Mouse (Mus musculus): ENCODE data around the gene Mab21l2. TPM values are rescaled to one million over a fixed set of nuclear protein-coding genes. Genes with fewer than 3 reads are reported as not detected.

Mab21l2 gene
- polyA plus RNA-seq, 1 experiment from 2014 or later = 222 TPM

DNA sequence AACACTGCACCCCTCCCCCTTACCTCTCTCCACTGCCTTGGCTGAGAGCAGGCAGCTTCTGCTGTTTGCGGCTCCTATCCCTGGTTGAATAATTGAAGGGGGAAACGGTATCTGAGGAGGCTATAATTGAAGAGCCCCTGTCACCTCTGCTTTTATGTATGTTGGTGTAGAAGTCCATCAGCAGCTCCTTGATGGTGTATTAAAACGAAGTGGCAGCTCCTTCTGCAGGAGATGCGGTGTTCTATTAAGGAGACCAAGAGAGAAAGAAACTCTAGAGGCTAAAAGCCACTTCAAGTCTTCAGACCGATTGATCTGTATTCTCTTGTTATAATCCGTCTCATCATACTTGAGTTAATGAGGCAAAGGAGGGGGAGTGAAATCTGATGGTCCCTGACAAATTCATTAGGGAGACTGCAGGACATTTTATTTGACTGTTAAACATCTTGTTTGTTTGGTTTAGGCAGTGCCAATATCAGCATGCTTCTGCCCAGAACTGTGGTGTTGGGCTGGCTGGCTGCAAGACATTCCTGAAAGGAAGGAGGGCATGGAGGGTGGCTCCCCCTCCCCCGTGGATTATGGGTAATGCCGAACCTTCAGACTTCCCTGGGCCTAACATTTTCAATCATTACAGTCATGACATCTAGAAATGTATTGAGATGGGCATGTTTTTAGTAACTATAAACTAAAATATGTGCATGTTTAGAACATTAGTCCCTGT lies 2.7 kb upstream of the Mab21l2 start:
- Histone ChIP-seq H3K4me3 (peak overlapping the region; percentile 27), H3K9me3 (replicated peaks) (no peaks in the 10 kb centered on the region), H3K36me3 (no peaks in the 10 kb centered on the region), H3K27ac (peak overlapping the region; percentile 87), H3K27me3 (peaks cover 11% of the 10 kb centered on the region), H3K4me1 (peaks cover 22% of the 10 kb centered on the region), H3K4me2 (replicated peaks) (peak overlapping the region; percentile 57), H3K9ac (peak overlapping the region; percentile 60)
- peak; percentile 42; the same call in 1 of the 2 replicates for ATAC-seq (ENCODE audit: low FRiP score)
- WGBS = 7% methylated on average over 8 of the region's 8 CpGs

DNA sequence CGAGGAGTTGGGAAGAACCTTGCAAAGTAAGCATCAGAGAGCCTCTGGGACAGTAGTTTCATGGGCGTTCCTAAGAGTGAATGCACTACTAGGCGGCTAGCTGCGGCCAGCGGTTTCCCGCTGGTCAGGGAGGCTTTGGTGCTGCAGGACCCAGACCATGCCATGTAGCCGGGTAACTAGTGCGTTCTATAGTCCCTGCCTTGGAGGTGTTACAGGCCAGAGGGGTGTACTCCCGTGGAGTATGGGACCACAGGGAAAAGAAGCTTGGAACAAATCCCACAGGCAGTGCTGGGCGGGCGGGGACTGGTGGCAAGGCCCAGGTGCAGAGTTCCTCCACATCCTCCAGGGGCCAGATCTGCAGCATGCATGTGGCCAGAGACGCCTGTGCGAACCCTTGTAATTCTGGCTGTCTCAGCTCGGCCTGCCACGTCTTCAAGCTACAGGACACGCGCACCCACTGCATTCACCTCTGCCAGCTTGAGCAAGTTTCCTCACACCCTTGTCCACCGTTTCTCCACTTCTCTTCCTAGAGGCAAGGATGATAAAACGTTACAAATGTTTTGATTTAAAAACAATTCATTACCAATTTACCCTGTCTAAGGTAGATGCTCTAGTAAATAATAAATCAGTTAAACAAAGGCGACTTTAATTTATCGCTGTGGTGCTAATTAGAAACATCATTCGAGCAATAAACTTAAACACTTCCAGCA lies 2.0 kb upstream of the Mab21l2 start:
- WGBS = 3% methylated on average over 22 of the region's 22 CpGs
- peak overlapping the region; percentile 27 for H3K4me3 ChIP-seq
- peak; percentile 44; the same call in 1 of the 2 replicates for ATAC-seq (ENCODE audit: low FRiP score)
- H3K9ac ChIP-seq = peak overlapping the region; percentile 60
- no peaks in the 10 kb centered on the region for H3K36me3 ChIP-seq
- no peaks in the 10 kb centered on the region for H3K9me3 ChIP-seq (replicated peaks)
- H3K4me2 ChIP-seq (replicated peaks) = peak overlapping the region; percentile 57
- peaks cover 11% of the 10 kb centered on the region for H3K27me3 ChIP-seq
- H3K27ac ChIP-seq = peak overlapping the region; percentile 87
- peaks cover 22% of the 10 kb centered on the region for H3K4me1 ChIP-seq

DNA sequence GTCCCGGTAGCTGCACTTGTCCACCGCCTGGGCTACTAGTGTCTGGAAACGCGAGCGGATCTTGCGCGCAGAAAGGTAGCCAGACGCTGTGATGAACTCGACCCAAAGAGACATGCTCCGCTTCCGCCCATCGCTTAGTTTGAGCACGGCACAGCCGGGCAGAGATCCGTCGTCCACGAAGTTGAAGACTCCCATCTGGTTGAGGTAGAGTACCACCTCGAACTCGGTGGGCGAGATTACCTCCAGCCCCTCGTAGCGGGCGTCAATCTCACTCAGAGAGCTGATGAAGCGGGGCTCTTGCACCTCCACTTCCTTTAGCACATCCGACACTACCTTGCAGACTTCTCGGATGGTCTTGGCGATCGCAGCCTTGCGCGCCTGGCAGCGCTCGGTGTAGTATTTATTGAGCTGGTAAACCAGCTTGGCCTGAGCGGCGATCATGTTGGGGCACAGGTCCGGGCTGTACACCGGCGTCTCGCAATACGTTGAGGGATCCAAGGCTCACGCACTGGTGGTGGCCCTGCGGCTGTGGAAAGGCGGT lies 1.1 kb downstream of the Mab21l2 start:
- peak overlapping the region; percentile 97 for H3K27ac ChIP-seq
- 0 out of 2 replicates have a peak, but pooled peaks have one; percentile 7 for ATAC-seq (ENCODE audit: low FRiP score)
- H3K9ac ChIP-seq = peak overlapping the region; percentile 89
- H3K36me3 ChIP-seq = no peaks in the 10 kb centered on the region
- H3K4me2 ChIP-seq (replicated peaks) = peak overlapping the region; percentile 67
- H3K4me1 ChIP-seq = peaks cover 22% of the 10 kb centered on the region
- WGBS = under 1% methylated on average over 42 of the region's 42 CpGs
- H3K27me3 ChIP-seq = peaks cover 11% of the 10 kb centered on the region
- no peaks in the 10 kb centered on the region for H3K9me3 ChIP-seq (replicated peaks)
- peak overlapping the region; percentile 62 for H3K4me3 ChIP-seq

DNA sequence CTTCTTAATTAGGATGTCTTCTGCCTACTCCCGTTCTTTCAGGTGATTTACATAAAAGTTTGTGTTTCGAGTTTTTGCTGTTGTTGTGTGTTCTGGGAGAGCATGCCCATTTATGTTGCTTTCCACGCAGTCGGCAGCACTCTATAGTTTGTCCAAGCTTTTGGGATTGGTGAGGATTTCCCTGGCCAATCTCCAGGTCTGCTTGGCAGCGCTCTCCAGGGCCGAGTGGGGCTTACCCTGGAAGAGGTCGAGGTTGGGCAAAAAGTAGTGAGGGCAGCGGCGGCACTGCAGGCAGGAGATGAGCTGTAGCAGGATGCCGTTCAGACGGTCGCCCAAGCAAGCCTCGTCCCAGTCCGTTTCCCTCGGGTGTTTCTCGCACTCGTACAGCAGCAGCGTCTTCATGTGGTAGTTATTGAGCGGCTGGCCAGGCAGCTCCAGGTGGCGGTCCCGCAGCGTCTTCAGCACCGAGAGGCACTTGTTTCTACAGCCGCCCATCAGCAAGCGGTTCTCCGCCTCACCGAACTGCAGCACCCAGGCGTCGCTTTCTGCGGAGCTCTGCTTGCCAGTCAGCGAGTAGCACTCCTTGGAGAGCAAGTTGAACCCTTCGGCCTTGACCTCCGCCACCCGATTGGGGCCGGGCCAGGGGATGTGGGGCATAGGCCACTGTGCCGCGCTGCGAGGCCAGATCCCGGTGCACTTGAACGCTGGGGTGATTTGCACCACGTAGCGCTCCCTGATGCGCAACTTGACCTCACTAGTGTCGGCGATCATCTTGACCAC lies 1.8 kb downstream of the Mab21l2 start:
- Histone ChIP-seq H3K27ac (peak overlapping the region; percentile 97), H3K27me3 (peaks cover 7% of the 10 kb centered on the region), H3K9me3 (replicated peaks) (no peaks in the 10 kb centered on the region), H3K4me2 (replicated peaks) (peak overlapping the region; percentile 67), H3K4me1 (peaks cover 22% of the 10 kb centered on the region), H3K9ac (peak overlapping the region; percentile 89), H3K4me3 (peak overlapping the region; percentile 62), H3K36me3 (no peaks in the 10 kb centered on the region)
- ATAC-seq (ENCODE audit: low FRiP score) = peak; percentile 14
- under 1% methylated on average over 45 of the region's 45 CpGs for WGBS

DNA sequence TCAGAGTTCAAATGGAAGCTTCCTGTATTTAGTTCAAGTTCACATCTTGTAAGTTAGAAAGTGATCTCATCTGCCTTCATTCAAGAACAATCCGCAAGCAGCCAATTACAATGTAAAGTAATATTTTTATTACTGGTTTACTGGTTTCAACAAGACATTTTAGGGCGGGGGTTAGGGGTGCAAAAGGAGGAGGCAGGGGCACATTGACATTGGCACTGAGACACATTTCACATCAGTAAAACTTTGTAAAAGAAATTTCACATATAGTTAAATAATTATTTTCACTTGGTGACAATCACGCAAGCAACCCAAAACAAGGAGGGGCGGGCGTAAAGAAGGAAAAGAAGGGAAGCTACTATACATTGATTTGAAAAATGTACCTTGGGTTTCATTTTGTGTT lies 2.5 kb downstream of the Mab21l2 start:
- Histone ChIP-seq H3K4me2 (replicated peaks) (peak overlapping the region; percentile 67), H3K9ac (peak overlapping the region; percentile 89), H3K9me3 (replicated peaks) (no peaks in the 10 kb centered on the region), H3K36me3 (no peaks in the 10 kb centered on the region), H3K4me3 (peak overlapping the region; percentile 62), H3K27ac (peak overlapping the region; percentile 97), H3K27me3 (peaks cover under 1% of the 10 kb centered on the region; the same call in 1 of the 2 replicates), H3K4me1 (peaks cover 16% of the 10 kb centered on the region)
- 22% methylated on average over 5 of the region's 5 CpGs for WGBS
- ATAC-seq (ENCODE audit: low FRiP score) = no peak

DNA sequence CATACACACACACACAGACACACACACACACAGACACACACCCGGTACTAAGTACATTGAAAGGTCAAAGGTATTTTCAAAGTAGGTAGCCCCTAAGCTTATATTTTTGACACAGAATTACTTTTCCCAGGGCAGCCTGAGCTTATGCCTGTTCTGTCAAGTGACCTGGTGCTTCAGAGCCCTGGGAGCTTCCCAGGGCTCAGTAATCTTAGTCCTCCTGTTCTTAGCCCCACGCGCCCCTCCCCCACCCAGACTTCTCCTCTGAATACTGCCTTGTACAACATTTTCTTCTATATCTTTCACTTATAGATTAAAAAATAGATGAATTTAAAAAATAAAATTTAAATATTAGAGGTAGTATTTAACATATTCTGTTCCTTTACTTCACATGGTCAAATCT lies 3.6 kb downstream of the Mab21l2 start:
- Histone ChIP-seq H3K4me2 (replicated peaks) (peak overlapping the region; percentile 26; the same call in 1 of the 2 replicates), H3K27ac (peak overlapping the region; percentile 79), H3K9me3 (replicated peaks) (no peaks in the 10 kb centered on the region), H3K9ac (peak overlapping the region; percentile 68), H3K4me1 (peaks cover 8% of the 10 kb centered on the region), H3K27me3 (no peaks in the 10 kb centered on the region; the same call in 1 of the 2 replicates), H3K36me3 (no peaks in the 10 kb centered on the region), H3K4me3 (peak overlapping the region; percentile 39)
- 18% methylated on average over 3 of the region's 3 CpGs for whole genome bisulfite sequencing
- no peak for ATAC-seq (ENCODE audit: low FRiP score)

DNA sequence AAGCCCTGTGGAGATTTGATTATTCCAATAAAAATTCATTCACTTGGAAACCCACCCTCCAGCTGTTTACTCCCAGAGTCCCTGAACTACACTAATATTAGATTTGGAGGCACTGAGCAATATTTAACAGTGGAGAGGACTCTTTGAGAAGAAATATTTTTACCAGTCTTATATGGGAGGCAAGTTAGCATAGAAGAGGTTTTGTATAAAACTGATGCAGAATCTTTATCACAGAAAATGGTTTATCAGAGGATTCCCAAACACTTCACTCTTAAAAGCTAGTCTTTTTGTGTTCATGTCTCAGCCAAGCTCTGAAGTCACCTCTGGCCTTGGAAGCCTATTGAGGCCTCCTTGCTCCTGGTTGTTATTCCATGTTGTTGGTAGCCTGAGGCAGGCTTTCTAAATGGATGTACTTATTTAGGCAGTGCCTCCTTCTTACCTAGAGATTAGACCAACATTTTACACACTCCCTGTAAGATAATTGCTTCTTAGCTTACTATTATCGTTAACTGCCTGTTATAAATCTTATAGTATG lies 6.5 kb downstream of the Mab21l2 start:
- Histone ChIP-seq H3K27ac (peak overlapping the region; percentile 87), H3K27me3 (no peaks in the 10 kb centered on the region; the same call in 1 of the 2 replicates), H3K4me1 (peaks cover 18% of the 10 kb centered on the region), H3K36me3 (no peaks in the 10 kb centered on the region), H3K4me2 (replicated peaks) (peak overlapping the region; percentile 45), H3K9ac (peak overlapping the region; percentile 41; the same call in 1 of the 2 replicates), H3K4me3 (peak overlapping the region; percentile 19), H3K9me3 (replicated peaks) (no peaks in the 10 kb centered on the region)
- WGBS = 58% methylated on average over 1 of the region's 1 CpGs
- no peak for ATAC-seq (ENCODE audit: low FRiP score)

DNA sequence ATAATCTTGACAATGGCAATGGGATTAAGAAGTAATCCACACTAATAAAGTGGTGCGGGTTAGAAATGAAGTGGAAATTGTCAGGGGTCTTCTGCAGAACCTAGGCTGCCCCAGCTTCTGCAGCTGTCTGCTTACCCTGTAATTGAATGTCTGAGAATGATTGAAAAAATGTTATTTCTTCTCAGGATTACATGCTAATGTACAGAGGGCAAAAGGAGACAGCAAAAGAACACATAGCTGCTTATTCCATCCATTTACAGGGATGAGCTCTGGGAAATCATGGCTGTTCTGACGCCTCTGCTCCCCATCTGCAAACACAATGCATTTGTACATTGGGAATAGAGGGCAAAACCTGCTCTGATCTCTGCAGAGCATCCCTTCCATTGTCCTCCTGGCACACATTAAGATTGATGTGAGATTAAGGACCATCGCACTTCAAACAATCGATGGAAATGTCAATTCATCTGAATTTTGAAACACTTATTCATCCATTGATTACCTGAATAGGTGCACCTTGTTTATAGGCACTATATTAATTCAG lies 7.3 kb downstream of the Mab21l2 start:
- H3K4me2 ChIP-seq (replicated peaks) = peak overlapping the region; percentile 45
- 51% methylated on average over 4 of the region's 4 CpGs for WGBS
- peaks cover 17% of the 10 kb centered on the region for H3K4me1 ChIP-seq
- peak overlapping the region; percentile 41 for H3K9ac ChIP-seq
- peak; percentile 78 for ATAC-seq (ENCODE audit: low FRiP score)
- H3K36me3 ChIP-seq = no peaks in the 10 kb centered on the region
- H3K9me3 ChIP-seq (replicated peaks) = no peaks in the 10 kb centered on the region
- no peak overlapping the region for H3K4me3 ChIP-seq
- H3K27ac ChIP-seq = peak overlapping the region; percentile 85
- no peaks in the 10 kb centered on the region for H3K27me3 ChIP-seq

DNA sequence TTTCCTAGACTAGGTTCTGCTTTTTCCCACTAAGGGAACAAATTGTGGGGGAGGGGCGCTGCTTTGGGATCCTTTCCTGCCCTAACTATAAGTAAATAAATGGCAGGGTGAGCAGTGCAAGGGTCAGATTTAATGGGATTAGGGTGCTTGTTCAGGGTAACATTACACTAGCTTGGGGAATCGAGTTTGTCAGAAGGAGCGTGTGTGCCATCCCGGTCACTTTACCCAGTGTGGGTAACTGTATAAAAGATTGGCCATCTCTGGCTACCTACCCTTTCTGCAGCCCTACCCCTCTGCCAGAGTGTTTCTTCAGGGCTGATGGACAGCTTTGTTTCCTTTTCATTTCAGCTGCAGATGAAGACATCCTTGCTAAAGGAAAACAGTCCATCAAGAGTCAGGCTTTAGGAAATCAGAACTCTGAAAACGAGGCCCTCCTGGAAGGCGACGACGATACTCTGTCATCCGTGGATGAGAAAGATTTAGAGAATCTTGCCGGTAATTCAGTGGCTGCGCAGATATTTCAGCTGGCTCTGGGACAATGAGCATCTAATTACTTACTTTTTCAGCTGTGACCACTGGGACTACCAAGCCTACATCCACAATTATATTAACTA lies 8.8 kb downstream of the Mab21l2 start:
- H3K27me3 ChIP-seq = no peaks in the 10 kb centered on the region
- peaks cover 17% of the 10 kb centered on the region for H3K4me1 ChIP-seq
- peak overlapping the region; percentile 85 for H3K27ac ChIP-seq
- H3K9ac ChIP-seq = peak overlapping the region; percentile 35; the same call in 1 of the 2 replicates
- peak overlapping the region; percentile 31 for H3K4me2 ChIP-seq (replicated peaks)
- peak; percentile 55 for ATAC-seq (ENCODE audit: low FRiP score)
- WGBS = 29% methylated on average over 11 of the region's 11 CpGs
- 0 out of 2 replicates have a peak overlapping the region, but pooled peaks have one; percentile 5 for H3K4me3 ChIP-seq
- H3K36me3 ChIP-seq = no peaks in the 10 kb centered on the region
- no peaks in the 10 kb centered on the region for H3K9me3 ChIP-seq (replicated peaks)

DNA sequence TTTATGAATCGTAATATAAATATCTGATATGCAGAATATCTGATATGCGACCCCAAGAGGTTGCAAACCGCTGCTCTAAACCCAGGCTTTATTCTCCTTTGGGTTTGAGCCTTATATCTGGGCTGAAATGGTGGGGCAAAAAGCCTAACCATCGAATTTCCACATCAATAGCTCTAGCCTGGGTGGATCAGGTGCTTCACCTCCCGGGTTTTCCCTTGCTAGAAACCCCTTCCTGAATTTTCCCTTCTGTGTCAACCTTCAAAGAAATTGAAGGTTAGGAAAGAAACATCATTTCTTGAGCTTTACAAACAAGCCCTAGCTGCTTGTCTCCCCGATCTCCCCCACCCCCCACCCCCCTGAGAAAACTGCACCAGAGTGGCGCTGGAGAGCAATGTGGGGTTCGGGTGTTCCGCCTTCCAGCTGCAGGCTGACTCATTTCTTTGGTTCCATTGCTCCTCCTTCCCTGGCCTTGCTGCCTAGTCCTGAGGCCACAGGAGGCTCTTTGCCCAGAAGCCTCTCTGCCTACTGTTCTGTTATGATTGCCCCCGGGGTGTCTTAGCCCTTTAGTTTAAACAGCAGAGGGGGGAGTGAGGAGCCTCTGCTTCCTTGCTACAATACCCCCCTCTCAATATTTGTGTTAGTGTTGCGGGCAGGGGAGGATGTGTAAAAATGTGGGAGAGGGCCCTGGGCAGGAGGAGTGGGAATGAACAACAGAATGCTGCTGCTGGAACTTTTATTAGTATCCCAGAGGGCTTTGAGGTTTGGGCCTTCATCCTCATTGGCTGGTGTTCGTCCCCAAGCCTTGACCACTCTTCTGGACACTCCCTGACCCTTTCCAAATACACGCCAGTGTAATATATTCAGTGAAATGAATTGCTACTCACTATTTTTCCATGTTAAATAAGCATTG lies 9.5 kb downstream of the Mab21l2 start:
- peak; percentile 33; the same call in 1 of the 2 replicates for ATAC-seq (ENCODE audit: low FRiP score)
- Histone ChIP-seq H3K27ac (peak overlapping the region; percentile 85), H3K4me3 (no peak overlapping the region; the same call in 1 of the 2 replicates), H3K9me3 (replicated peaks) (no peaks in the 10 kb centered on the region), H3K27me3 (no peaks in the 10 kb centered on the region), H3K36me3 (no peaks in the 10 kb centered on the region), H3K4me1 (peaks cover 17% of the 10 kb centered on the region), H3K4me2 (replicated peaks) (peak overlapping the region; percentile 31), H3K9ac (peak overlapping the region; percentile 49; the same call in 1 of the 2 replicates)
- 19% methylated on average over 13 of the region's 13 CpGs for WGBS

Measured in hindbrain, embryonic 12.5 days (tissue).